18 mouse cellular contexts compared by ENCODE assay signal in the genomic region with DNA sequence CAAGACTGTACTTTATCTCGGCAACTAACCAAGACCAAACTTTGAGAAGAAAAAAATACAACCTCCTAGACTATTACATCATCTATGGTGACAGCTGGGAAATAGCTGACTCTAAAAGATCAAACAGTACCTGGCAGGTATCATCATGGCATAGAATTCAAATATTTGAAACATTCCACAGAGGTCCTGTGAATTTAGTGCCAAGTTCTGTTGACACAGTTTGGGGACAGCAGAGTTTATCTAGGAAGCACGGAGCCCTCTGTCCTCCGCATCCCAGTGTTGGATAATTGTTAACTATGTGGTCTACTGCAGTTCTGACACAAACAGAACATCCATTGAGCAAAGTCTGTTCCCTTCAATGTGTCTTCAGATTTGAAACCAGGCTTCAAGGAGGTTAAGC.
"Had no signal": no experiment of that assay in that cellular context is flagged by ENCODE, and none has a peak within 500 bp of the region (broad histone marks: within the 10 kb centered on the region; RNA-seq: fewer than 3 reads in every experiment).

No protein-coding gene starts in this region.

- H3K27ac ChIP-seq: layer of hippocampus, adult 2 months; limb, embryonic 12.5 days; limb, embryonic 15.5 days; macrophage; midbrain, embryonic 12.5 days; midbrain, embryonic 15.5 days; neural tube, embryonic 12.5 days; neural tube, embryonic 15.5 days; stomach, embryonic 15.5 days had no signal

- H3K4me3 ChIP-seq: layer of hippocampus, adult 2 months; limb, embryonic 12.5 days; limb, embryonic 15.5 days; midbrain, embryonic 12.5 days; midbrain, embryonic 15.5 days; neural tube, embryonic 12.5 days; neural tube, embryonic 15.5 days; stomach, embryonic 15.5 days had no signal

- H3K9me3 ChIP-seq: limb, embryonic 12.5 days; limb, embryonic 15.5 days; midbrain, embryonic 12.5 days; midbrain, embryonic 15.5 days; neural tube, embryonic 12.5 days; neural tube, embryonic 15.5 days; stomach, embryonic 15.5 days had no signal

- DNase-seq: kidney, postnatal 14 days; layer of hippocampus, adult 9-11 months; left cerebral cortex, postnatal 4 days; lung, embryonic 14.5 days; right cerebral cortex, adult 18-20 months; right cerebral cortex, postnatal 14 days; spleen, adult 18-20 months; thymus, postnatal 25 days had no signal

- ATAC-seq: intestine, embryonic 16.5 days; midbrain, embryonic 15.5 days had no signal

- H3K27me3 ChIP-seq: limb, embryonic 12.5 days; limb, embryonic 15.5 days; midbrain, embryonic 12.5 days; midbrain, embryonic 15.5 days; neural tube, embryonic 12.5 days; neural tube, embryonic 15.5 days; stomach, embryonic 15.5 days had no signal

- H3K4me1 ChIP-seq: limb, embryonic 12.5 days; limb, embryonic 15.5 days; midbrain, embryonic 12.5 days; midbrain, embryonic 15.5 days; neural tube, embryonic 12.5 days; neural tube, embryonic 15.5 days; stomach, embryonic 15.5 days had no signal

- H3K4me2 ChIP-seq: limb, embryonic 12.5 days; limb, embryonic 15.5 days; lung, embryonic 14.5 days; midbrain, embryonic 12.5 days; midbrain, embryonic 15.5 days; neural tube, embryonic 12.5 days; neural tube, embryonic 15.5 days; stomach, embryonic 15.5 days had no signal

- H3K9ac ChIP-seq: limb, embryonic 12.5 days; limb, embryonic 15.5 days; lung, embryonic 14.5 days; midbrain, embryonic 12.5 days; midbrain, embryonic 15.5 days; neural tube, embryonic 12.5 days; neural tube, embryonic 15.5 days; stomach, embryonic 15.5 days had no signal

- H3K36me3 ChIP-seq: limb, embryonic 12.5 days; limb, embryonic 15.5 days; midbrain, embryonic 12.5 days; midbrain, embryonic 15.5 days; neural tube, embryonic 12.5 days; neural tube, embryonic 15.5 days; stomach, embryonic 15.5 days had no signal
